Mouse (Mus musculus): ENCODE data around the gene Mgmt.

GRCm38 (mm10) chr7:137010451-137010850, 116.0 kb downstream of the Mgmt start:
- TF ChIP-seq POLR2A (IDR thresholded peaks at IDR 0.05; ENCODE audit: low read depth, low read length) (no peak), RAD21 (IDR thresholded peaks at IDR 0.05; ENCODE audit: low read depth, low read length) (no peak)

All from CH12.LX (cell line).